Mouse (Mus musculus): ENCODE data around the gene Ddx56.
"Not testable (repeated sequence)": the region's sequence is repeated elsewhere in the genome, so short reads cannot be mapped to it uniquely, and the experiment has no call there.

The Ddx56 gene

DNA sequence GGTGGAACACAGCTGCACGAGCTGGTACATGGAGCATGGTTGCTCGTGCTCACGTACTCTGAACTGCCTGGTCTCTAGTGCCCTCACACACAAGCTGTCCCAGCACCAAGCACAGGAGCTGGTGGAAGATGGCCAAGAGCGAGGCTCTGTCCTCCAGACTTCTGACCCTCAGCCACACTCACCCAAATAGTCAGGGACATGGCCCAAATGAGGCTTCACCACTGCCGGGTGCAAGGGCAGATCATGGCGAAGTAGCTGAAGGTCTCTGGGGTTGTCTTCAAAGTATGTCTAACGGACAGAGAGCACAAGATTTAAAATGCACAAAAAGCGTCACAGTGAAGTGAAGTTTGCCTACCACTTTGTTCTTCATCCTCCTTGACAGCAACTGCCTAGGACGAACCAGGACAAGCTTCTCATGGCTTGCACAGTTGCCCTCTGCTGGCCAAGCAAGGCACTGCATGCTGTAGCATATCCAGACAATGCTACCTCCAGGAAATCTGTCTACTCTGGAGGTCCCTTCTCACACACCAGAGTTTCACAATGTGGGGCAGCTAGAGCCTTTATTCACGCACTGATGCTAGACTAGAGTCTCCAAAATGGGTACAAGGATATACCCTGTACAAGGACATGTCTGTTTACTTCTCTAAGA is 6.0 kb downstream of the Ddx56 start:
- DNase-seq (ENCODE audit: low read depth, low spot score) = peak; percentile 67

DNA sequence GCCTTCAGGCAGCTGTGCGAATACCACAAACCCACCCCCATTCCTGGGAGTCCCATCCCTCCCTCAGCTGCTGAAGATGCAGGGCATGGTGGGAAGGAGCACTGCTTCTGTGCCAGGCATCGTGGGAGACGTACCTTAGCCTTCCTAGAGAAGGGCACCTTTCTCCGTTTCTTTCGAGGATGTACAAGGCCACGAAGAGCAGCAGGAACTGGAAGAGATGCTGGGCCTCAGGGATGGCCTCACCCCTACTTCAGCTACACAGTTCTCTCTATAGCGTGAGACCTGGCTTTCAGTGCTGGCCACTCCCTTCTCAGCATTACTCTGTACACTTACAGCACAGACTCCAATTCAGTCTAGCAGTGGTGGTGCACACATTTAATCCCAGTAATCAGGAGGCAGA is 8.2 kb downstream of the Ddx56 start:
- no peak for DNase-seq (ENCODE audit: low read depth, low spot score)

DNA sequence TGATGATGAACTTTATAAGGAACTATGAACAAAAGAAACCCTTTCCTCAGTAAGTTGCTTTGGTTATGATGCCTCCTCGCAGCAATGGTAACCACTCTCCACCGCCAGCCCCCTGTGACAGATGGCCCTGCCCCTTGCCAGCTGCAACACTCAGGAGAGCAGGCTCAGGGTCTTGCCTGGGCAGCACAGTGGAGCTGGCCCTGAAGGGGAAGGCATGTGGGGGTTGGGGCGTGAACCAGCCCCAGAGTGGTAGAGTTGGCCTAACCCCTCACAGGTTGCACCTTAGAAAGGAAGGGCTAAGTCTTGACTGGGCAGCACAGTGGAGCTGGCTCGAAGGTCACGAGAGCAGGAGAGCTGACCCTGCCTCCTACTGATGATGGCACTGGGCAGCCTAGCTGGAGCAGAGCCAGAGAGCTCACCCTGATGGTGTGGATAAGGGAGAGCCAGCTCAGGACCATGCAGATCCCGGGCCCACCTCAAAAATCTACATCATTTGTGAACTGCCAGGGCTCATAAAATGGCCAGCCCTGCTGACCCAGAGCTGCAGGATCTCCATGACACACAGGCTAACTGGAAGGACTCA is 11.0 kb downstream of the Ddx56 start:
- DNase-seq (ENCODE audit: low read depth, low spot score) = no peak

DNA sequence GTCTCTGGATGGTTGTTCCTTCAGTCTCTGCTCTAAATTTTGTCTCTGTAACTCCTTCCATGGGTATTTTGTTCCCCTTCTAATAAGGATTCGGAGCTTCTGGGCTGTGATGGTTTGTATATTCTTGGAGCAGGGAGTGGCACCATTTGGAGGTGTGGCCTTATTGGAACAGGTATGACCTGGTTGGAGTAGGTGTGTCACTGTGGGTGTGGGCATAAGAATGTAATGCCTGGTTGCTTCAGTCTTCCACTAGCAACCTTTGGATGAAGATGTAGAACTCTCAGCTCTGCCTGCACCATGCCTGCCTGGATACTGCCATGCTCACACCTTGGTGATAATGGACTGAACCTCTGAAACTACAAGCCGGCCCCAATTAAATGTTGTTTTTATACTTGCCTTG is 13.0 kb downstream of the Ddx56 start:
- not testable (repeated sequence) for DNase-seq (ENCODE audit: low read depth, low spot score)

DNA sequence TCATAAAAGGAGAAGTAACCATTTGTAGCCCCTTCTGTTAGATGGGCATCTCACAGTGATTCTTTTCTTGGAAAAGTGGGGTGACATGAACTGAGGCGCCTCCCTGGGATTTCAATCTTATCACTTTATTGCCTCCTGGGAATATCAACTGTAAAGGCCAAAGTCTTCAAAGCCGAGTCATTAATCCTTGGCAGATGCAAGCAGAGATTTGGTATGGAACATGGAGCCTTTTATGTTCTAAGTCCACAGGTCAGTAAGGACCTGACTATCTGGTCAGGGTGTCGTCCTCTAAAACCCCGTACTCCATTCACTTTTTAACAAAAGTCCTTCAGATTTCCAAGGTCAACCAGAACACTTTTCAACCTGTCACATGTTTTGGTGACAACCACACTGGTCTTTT is 14.7 kb downstream of the Ddx56 start:
- DNase-seq (ENCODE audit: low read depth, low spot score) = no peak

DNA sequence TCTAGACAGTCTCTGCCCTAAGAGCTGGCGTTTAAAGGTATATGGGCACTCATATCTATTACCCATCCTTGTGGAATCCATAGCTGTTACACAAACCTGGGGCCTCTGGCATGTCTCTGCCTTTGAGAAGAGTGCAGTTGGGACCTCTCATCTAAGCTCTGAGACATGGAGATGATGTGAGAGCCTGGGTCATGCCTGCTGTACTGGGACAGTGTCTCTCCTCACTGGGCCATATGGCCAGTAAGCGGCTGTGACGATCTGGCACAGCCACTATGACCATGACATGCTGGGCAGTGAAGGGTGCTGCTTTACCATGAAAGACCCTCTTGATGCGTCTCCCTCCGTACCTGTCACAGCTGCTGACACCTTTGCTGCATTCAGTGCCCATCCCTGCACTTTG is 15.3 kb downstream of the Ddx56 start:
- DNase-seq (ENCODE audit: low read depth, low spot score) = no peak

DNA sequence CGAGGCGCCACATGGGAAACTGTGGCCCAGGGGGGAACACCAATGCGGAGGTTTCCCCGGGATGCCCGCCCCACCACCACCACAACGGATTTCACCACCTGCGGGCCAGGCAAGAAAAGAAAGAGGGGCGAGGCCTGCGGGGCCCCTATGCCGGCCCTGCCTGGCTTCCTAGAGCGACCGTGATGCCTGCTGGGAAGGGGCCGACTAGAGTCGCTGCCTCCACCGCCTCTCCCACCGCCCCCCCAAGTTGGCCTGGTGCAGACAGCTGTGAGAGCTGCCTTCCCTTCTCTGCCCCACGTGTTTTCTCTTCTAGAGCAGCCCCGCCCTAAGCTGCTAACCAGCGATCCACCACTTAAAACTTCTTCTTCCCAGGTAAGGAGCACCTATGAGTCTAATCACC is 22.9 kb downstream of the Ddx56 start:
- DNase-seq (ENCODE audit: low read depth, low spot score) = no peak

DNA sequence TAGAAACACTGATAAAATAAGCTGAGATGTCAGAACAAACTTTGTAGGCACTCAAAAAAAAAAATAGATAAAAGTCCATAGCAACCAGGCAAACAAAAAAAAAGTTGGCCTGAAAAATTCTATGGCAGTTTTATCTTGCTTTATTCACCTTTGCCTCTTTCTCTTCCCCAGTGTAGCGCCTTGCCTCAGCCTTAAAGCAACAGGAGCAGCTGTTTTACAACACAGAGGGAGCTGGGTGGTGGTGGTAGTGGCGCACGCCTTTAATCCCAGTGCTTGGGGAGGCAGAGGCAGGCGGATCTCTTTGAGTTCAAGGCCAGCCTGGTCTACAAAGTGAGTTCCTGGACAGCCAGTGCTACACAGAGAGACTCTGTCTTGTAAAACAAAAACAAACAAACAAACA is 34.5 kb downstream of the Ddx56 start:
- no peak for DNase-seq (ENCODE audit: low read depth, low spot score)

DNA sequence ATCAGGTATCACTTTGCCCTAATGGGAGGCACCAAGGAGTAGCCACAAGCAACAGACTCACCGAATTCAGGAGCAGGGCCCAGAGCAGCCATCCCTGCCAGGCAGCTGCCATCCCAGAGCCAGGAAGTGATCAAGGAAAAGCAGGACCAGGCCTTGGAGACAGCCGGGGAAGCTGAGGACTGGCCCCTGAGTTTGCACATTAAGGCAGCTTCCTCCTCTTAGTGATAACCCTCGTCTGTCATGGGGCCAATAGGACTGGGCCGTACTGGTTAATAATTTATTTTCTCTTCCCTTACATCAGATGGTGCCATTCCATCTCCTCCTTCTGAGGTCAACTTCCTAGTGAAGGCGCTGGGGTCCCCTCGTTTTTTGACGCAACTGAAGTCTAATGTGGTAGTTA is 37.6 kb downstream of the Ddx56 start, which contains the start of gene Npc1l1:
Gene Npc1l1 (minus strand): TSS at position 132 of the 400 bp plus-strand sequence.
- no peak for DNase-seq (ENCODE audit: low read depth, low spot score)

DNA sequence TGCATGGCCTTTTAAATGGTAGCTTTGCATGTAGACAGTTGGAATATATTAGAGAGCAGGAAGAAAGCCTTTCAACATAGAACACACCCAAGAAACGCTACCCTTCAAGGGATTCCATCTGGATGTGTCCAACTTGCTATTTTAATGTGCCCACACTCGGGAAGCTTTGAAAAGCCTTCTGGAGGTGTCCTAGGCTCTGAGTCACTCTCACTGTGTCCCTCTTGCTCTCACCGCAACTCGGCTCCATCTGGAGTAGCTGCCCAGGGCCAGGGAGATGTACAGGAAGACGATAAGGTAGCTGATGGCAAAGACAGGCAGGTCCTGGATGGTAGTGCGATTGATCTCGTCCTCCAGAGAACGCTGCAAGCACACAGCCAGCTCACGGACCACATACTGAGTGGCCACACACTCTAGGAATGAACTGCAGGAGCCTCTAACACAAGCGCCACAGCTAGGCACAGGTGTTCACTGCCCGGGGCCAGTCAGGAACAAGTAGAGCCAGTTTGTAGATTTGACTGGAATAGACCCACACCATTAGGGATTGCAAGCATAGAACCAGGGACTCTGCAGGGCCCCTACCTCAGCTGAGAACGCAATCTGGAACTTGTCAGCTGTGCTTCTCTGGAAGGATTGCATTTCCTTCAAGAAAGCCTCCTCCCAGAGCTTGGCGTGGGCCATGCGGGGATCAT is 42.9 kb downstream of the Ddx56 start:
- no peak for DNase-seq (ENCODE audit: low read depth, low spot score)

DNA sequence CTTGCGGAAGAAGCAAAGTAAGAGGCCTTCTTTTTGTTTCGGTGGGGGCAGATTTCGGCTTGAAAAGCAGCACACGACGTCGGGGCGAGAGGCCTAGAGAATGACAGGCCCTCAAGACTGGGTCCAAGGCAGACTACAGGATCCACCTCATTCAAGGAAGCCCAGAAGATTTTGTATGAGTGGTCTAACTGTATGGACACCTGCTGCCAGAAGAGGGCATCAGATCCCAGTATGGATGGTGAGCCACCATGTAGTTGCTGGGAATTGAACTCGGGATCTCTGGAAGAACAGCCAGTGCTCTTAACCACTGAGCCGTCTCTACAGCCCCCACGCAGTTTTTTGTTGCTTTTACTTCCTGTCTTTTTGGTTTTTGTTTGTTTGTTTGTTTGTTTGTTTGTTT is 45.4 kb downstream of the Ddx56 start:
- no peak for DNase-seq (ENCODE audit: low read depth, low spot score)

DNA sequence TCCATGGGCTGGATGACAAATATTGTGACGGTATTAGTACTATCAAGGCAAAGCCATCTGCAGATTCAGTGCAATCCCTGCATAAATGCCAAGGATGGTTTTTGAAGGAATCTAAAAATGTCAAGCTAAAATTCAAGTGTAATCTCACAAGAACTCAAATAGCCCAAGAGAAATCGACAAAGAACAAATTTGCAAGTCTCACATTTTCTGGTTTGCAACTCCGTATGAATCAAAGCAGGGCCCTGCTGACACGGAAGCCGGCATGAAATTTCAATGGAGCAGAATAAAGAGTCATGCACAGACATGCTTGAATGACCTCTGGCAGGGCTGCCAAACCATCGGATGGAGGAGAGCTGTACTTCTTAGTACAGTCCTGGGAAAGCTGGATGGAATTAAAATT is 47.6 kb downstream of the Ddx56 start:
- no peak for DNase-seq (ENCODE audit: low read depth, low spot score)

DNA sequence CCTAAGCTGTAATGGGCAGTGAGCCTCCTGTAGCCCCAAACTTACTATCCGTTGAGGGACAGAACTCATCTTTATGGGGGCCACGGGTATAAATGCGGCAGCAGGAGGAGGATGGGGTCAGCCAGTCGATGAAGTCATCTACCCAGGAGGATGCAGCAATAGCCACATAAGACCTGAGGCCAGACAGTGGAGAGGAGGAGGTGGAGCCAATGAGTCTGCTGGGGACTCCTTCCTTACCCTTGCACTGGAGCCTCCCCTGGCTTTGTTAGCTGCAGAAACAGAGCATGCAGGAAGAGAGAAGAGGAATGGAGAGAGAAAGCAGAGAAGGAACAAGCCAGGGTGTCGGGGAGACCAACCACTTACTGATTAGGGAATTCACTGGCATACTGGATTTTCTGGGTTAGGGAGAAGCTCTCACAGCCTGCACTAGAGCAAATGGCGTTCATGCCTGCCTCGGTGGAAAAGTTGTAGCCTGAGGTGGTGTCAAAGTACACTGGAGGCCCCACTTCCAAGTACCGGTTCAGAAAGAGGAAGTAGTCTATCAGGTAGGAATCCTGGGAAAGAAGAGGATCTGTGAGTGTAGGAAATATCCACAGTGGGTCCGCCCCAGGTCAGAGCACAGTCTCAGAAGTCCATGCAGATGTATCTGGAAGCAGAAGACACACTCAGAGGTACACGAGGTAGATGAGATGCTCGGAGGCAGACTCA is 49.2 kb downstream of the Ddx56 start:
- DNase-seq (ENCODE audit: low read depth, low spot score) = no peak

DNA sequence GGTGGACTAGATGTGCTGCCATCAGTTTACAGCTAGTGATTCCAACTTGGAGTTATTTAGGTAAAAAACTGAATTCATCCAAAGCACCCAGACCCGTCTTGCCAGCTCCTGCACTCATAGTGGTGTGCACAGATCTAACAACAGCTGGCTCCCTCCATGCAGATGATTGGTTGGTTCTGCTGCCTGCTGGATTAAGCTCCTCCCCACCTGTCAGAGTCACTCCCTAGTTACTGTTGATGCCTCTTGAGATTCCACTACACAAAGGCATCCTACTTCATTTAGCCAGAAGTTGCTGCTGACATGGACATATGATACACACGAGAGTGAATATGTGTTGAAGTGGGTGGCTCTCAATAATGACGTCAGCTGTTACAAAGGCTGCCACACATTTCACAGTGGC is 50.7 kb downstream of the Ddx56 start:
- no peak for DNase-seq (ENCODE audit: low read depth, low spot score)

Data from WW6 (cell line).